Mouse (Mus musculus) CH12.LX (cell line): ENCODE results near the gene Cib2.

Source experiments
- CTCF ChIP-seq, 2 experiments: IDR thresholded peaks in 1 of 2; conservative IDR thresholded peaks in 1 of 2; 2 replicates each; pipeline ENCODE4 v1.5.1; 2011 to 2012; ENCODE audit warnings: low read depth in 2 of 2, low read length in 2 of 2, improper control_type of control experiment in 1 of 2, inconsistent platforms in 1 of 2, mild to moderate bottlenecking in 1 of 2, moderate library complexity in 1 of 2
- E2F4 ChIP-seq: IDR thresholded peaks from 2 replicates; pipeline ENCODE4 v1.6.1; 2011; ENCODE audit warnings: low read depth, low read length, improper control_type of control experiment; ENCODE audit not compliant: insufficient replicate concordance
- JUN ChIP-seq: IDR thresholded peaks from 2 replicates; pipeline ENCODE4 v1.6.1; 2011; ENCODE audit warnings: low read depth, mild to moderate bottlenecking, low read length, improper control_type of control experiment, moderate library complexity; ENCODE audit not compliant: insufficient read depth
- MAX ChIP-seq: IDR thresholded peaks from 2 replicates; pipeline ENCODE4 v1.6.1; 2011; ENCODE audit warnings: low read length, improper control_type of control experiment
- MAZ ChIP-seq: IDR thresholded peaks from 2 replicates; pipeline ENCODE4 v1.6.1; 2012; ENCODE audit warnings: low read depth, mild to moderate bottlenecking, inconsistent platforms, low read length, improper control_type of control experiment, moderate library complexity
- NRF1 ChIP-seq: IDR thresholded peaks from 2 replicates; pipeline ENCODE4 v1.6.1; 2014; ENCODE audit warnings: low read depth, mild to moderate bottlenecking, inconsistent platforms, low read length, improper control_type of control experiment, moderate library complexity
- POLR2A ChIP-seq: IDR thresholded peaks from 2 replicates; pipeline ENCODE4 v1.6.1; 2011; ENCODE audit warnings: low read depth, mild to moderate bottlenecking, improper control_type of control experiment, low read length
- SIN3A ChIP-seq: IDR thresholded peaks from 2 replicates; pipeline ENCODE4 v1.6.1; 2012; ENCODE audit warnings: low read length, improper control_type of control experiment, inconsistent platforms
- TCF12 ChIP-seq: IDR thresholded peaks from 2 replicates; pipeline ENCODE4 v1.6.1; 2014; ENCODE audit warnings: low read depth, mild to moderate bottlenecking, inconsistent platforms, low read length, improper control_type of control experiment
- UBTF ChIP-seq: IDR thresholded peaks from 2 replicates; pipeline ENCODE4 v1.6.1; 2012; ENCODE audit warnings: low read depth, mild to moderate bottlenecking, inconsistent platforms, low read length, improper control_type of control experiment, moderate library complexity
- USF1 ChIP-seq: IDR thresholded peaks from 2 replicates; pipeline ENCODE4 v1.6.1; 2014; ENCODE audit warnings: low read depth, mild to moderate bottlenecking, inconsistent platforms, low read length, improper control_type of control experiment
- USF2 ChIP-seq: conservative IDR thresholded peaks from 2 replicates; pipeline ENCODE4 v1.6.1; 2011; ENCODE audit warnings: low read depth, low read length, improper control_type of control experiment
- ZC3H11A ChIP-seq: IDR thresholded peaks from 2 replicates; pipeline ENCODE4 v1.6.1; 2012; ENCODE audit warnings: low read depth, mild to moderate bottlenecking, inconsistent platforms, low read length, improper control_type of control experiment
- ZNF384 ChIP-seq: IDR thresholded peaks from 2 replicates; pipeline ENCODE4 v1.6.1; 2012; ENCODE audit warnings: low read depth, low read length, improper control_type of control experiment, inconsistent platforms

DNA sequence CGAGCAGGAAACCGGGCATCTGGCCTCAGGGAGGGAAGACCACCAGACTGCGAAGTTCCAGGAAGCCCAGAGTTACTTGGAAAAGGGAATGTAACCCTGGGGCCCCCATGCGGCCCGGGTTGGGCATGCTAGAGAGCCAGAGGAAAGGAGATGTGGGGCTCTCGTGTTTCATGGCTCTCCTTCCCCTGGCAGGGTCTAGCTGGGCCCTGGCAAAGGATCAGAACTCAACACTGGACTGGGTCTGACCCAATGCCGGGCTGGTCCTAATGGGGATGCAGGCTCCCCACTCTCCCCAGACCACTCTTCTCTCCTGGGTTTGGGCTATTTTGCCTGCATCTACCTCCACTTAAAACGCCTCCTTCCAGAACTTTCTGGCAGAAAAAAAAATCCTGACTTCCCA lies 1.3 kb downstream of the Cib2 start:
- TF ChIP-seq ZC3H11A: no peak
- TF ChIP-seq MAX: no peak
- no peak for TF ChIP-seq UBTF
- no peak for TF ChIP-seq CTCF (conservative IDR thresholded peaks at IDR 0.05 in 1 of 2, IDR thresholded peaks at IDR 0.05 in 1 of 2; ENCODE audit: low read depth in 2 of 2, low read length in 2 of 2)
- no peak for TF ChIP-seq USF2
- TF ChIP-seq TCF12: no peak
- TF ChIP-seq MAZ: no peak
- no peak for TF ChIP-seq POLR2A
- no peak for TF ChIP-seq NRF1
- no peak for TF ChIP-seq ZNF384
- TF ChIP-seq SIN3A: no peak
- TF ChIP-seq JUN: no peak
- TF ChIP-seq USF1: no peak
- TF ChIP-seq E2F4: no peak
